Mouse (Mus musculus) forebrain, embryonic 13.5 days (tissue): ENCODE data around the gene Mcu. TPM values are rescaled to one million over a fixed set of nuclear protein-coding genes. Genes with fewer than 3 reads are reported as not detected.

Source experiments
- ATAC-seq: fragments of 200-750 bp; cut with Nextera tagmentation; 2 replicates; pipeline ENCODE4 v1.8.0; 2017
- H3K27ac ChIP-seq: fragments of 300-500 bp; sonication (generic); 2 replicates; pipeline ENCODE4 v1.5.1; 2015; ENCODE audit warnings: inconsistent platforms, mild to moderate bottlenecking, moderate library complexity
- H3K27me3 ChIP-seq: fragments of 300-500 bp; sonication (generic); 2 replicates; pipeline ENCODE4 v1.6.1; 2015; ENCODE audit warnings: mild to moderate bottlenecking, inconsistent platforms
- H3K36me3 ChIP-seq: fragments of 300-500 bp; sonication (generic); 2 replicates; pipeline ENCODE4 v1.6.1; 2015; ENCODE audit warnings: mild to moderate bottlenecking, inconsistent platforms; ENCODE audit not compliant: poor library complexity, severe bottlenecking
- H3K4me1 ChIP-seq: fragments of 300-500 bp; sonication (generic); 2 replicates; pipeline ENCODE4 v1.6.1; 2015; ENCODE audit warnings: inconsistent platforms
- H3K4me2 ChIP-seq: fragments of 300-500 bp; sonication (generic); 2 replicates; pipeline ENCODE4 v1.6.1; 2015; ENCODE audit warnings: inconsistent platforms, mild to moderate bottlenecking, moderate library complexity
- H3K4me3 ChIP-seq: fragments of 300-500 bp; sonication (generic); 2 replicates; pipeline ENCODE4 v1.5.1; 2015; ENCODE audit warnings: mild to moderate bottlenecking, inconsistent platforms
- H3K9ac ChIP-seq: fragments of 300-500 bp; sonication (generic); 2 replicates; pipeline ENCODE4 v1.6.1; 2015; ENCODE audit warnings: mild to moderate bottlenecking, inconsistent platforms
- H3K9me3 ChIP-seq: fragments of 300-500 bp; sonication (generic); replicated peaks from 2 replicates; pipeline ENCODE4 v1.6.1; 2016; ENCODE audit warnings: inconsistent platforms
- WGBS: fragments of 180-500 bp; shearing (Covaris S2); methylation state at CpG from one replicate; pipeline ENCODE4 v1.1.7; 2015; 5-methylcytosine and 5-hydroxymethylcytosine counted together
- polyA plus RNA-seq: library from polyadenylated mRNA; unstranded; fragments of >200 nt; fragmentation: Nextera tagmentation; extraction: Ambion mirVana; gene quantifications from 2 replicates; pipeline ENCODE4 v1.2.1, GENCODE M21; 2015

Mcu gene
- polyA plus RNA-seq, 1 experiment from 2014 or later: 18.1 TPM

DNA sequence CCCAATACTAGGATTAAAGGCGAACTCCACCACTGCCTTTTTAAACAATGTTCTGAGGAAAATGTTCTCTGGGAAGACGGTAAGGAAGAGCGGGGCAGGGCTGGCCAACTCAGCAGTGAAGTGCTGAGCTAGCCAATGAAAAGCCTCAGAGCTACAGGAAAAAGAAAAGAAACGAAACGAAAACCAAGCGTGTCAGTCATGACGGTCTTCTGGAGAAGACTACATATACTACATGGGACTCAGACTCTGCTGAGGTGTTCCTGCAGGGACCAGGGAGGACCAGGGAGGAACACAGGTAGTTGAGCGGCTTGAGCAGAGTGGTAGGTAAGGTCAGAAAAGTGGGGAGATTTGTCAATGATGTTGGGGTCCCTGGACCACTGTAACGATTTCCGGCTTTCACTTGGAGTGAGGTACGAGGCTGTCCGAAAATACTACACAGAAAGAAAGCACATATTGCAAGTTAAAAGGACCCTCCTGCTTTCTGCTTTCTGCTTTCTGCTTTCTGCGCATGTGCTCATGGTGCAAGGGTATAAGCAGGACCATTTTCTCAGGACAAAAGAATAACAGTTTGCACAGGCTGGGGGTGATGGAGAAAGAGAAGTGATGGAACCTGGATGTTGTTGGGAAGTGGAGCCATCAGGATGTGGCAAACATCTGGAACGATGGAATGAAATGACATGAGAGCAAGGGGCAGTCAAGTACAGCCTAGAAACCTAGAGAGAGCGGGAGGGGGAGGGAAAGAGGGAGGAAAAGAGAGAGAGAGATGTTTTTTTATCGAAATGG lies 20.4 kb upstream of the Mcu start:
- 81% methylated on average over 16 of the region's 16 CpGs for WGBS
- Histone ChIP-seq H3K9ac (no peak overlapping the region), H3K27ac (no peak overlapping the region), H3K27me3 (no peaks in the 10 kb centered on the region), H3K4me1 (peaks cover 4% of the 10 kb centered on the region; the same call in 1 of the 2 replicates), H3K9me3 (no peaks in the 10 kb centered on the region), H3K4me2 (no peak overlapping the region), H3K4me3 (no peak overlapping the region), H3K36me3 (no peaks in the 10 kb centered on the region)
- ATAC-seq: no peak

DNA sequence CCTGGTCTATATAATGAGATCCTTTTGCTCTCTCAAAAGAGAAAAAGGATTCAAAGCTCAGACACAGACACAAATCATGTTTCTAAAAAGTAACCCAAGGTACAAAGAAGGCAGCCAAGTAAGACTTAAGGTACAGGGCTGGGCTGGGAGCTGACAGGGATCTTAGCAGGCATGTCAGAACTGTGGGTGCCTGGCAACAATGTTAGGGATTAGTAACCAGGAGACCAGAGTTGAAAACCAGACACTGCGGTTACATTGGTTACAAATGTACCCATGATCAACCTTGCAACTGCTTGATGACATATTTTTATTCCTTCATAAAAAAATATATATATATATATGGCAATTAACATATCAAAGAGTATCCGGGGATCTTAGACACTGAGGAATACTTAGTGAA lies 19.6 kb upstream of the Mcu start:
- no peaks in the 10 kb centered on the region for H3K9me3 ChIP-seq
- no peak overlapping the region for H3K9ac ChIP-seq
- no peaks in the 10 kb centered on the region for H3K27me3 ChIP-seq
- H3K4me2 ChIP-seq: no peak overlapping the region
- 58% methylated on average over 2 of the region's 2 CpGs for WGBS
- H3K4me1 ChIP-seq: peaks cover 1% of the 10 kb centered on the region; the same call in 1 of the 2 replicates
- H3K36me3 ChIP-seq: no peaks in the 10 kb centered on the region
- ATAC-seq: no peak
- H3K27ac ChIP-seq: no peak overlapping the region
- no peak overlapping the region for H3K4me3 ChIP-seq

DNA sequence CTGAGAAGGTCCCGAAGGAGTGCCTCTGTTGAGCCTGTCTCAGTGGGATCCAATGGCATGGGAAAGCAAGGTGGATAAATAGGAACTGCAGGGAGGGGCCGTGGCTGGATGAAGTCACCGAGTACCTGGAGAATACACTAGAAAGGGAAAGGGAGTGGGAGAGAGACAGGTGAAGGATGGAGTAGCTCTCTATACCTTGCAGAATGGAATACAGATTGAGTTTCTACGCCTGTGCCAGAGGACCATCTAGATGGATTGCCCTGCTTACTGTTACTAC lies 13.0 kb upstream of the Mcu start:
- no peak for ATAC-seq
- Histone ChIP-seq H3K4me1 (peaks cover 22% of the 10 kb centered on the region), H3K4me3 (no peak overlapping the region), H3K4me2 (no peak overlapping the region), H3K27ac (no peak overlapping the region), H3K27me3 (no peaks in the 10 kb centered on the region), H3K9me3 (no peaks in the 10 kb centered on the region), H3K9ac (no peak overlapping the region), H3K36me3 (no peaks in the 10 kb centered on the region)
- 82% methylated on average over 4 of the region's 4 CpGs for WGBS

DNA sequence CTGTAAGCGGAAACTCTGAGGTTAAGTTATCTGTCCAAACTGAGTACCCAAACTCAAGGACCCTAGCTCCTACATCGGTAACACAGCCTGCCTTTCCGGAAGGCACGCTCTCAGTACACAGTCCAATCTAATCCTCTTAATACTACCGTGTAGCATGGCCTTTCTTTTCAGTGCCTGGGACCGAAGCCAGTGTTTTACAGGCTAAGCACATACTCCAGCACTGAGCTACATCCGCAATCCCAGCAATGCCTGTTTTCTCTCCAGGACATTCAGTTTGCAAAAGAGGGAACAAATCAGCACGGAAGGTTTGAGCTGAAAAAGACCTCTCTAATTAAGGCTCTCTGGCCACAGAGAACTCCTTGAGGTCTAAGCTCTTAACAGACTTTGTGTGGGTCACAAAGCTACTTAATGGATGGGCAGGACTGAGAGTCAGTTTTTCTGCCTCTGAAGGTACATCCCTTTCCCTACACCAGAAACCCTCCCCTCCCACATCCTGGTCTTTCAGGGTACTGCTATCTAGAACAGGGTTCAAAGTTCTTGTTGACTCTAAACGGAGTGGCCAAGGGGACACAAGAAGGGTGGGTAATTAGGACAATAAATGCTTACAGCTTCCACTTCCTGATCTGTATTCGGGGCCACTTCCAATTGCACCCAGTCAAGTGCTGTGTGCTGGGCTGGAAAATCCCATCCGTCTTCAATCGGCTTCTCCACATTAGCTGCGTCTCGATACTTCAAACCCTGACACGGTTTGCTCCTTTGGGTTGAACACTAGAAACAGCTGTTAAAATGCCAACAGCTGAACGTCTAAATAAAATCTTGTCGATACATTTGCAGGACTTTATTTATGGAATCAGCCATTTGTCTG lies 12.4 kb upstream of the Mcu start:
- peak; percentile 70; the same call in 1 of the 2 replicates for ATAC-seq
- no peaks in the 10 kb centered on the region for H3K9me3 ChIP-seq
- peaks cover 22% of the 10 kb centered on the region for H3K4me1 ChIP-seq
- no peak overlapping the region for H3K4me3 ChIP-seq
- H3K4me2 ChIP-seq: no peak overlapping the region
- 0 out of 2 replicates have a peak overlapping the region, but pooled peaks have one; percentile 21 for H3K27ac ChIP-seq
- WGBS: 33% methylated on average over 17 of the region's 17 CpGs
- no peaks in the 10 kb centered on the region for H3K27me3 ChIP-seq
- H3K36me3 ChIP-seq: no peaks in the 10 kb centered on the region
- no peak overlapping the region for H3K9ac ChIP-seq

DNA sequence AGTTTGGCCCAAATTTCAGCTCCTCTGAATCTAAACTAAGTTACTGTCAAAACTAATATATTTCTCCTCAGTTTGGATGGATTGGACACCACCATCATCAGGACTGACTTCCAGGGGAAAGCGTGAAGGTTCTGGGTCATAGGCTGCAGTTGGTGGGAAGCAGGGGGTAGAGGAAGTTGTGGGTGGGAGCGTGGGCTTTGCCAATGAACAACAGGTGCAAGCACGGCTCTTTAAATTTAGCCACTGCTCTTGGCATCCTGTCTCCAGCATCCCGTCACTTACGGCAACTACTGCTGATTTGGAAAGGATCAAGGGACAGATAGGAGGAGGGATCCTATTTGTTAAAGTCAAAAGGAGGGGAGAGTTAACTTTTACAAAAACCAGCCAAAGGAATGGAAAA lies 7.0 kb upstream of the Mcu start:
- 70% methylated on average over 5 of the region's 5 CpGs for WGBS
- Histone ChIP-seq H3K4me1 (peaks cover 12% of the 10 kb centered on the region), H3K9ac (no peak overlapping the region), H3K27ac (no peak overlapping the region), H3K4me2 (no peak overlapping the region), H3K9me3 (no peaks in the 10 kb centered on the region), H3K4me3 (no peak overlapping the region), H3K27me3 (no peaks in the 10 kb centered on the region), H3K36me3 (no peaks in the 10 kb centered on the region)
- no peak for ATAC-seq

DNA sequence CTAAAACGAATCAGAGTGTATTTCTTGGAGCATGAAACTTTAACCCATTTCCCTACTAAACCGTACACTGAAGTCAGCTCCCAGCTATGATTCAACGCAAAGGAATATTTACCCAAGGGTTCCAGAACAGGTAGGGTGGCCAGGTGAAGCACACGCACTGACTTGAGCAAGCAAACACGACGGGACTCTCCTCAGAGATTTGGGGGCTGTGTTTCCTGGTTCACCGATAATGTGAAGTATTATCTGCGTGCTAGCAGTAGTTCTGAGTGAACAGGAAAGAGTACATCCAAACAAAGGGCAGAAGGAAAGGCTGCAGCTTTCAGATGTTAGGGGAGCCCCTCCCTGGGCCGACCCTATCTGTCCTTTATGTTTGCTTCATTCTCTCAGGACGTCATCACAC lies 4.9 kb upstream of the Mcu start:
- no peaks in the 10 kb centered on the region for H3K27me3 ChIP-seq
- H3K36me3 ChIP-seq: no peaks in the 10 kb centered on the region
- no peak for ATAC-seq
- no peaks in the 10 kb centered on the region for H3K9me3 ChIP-seq
- WGBS: 79% methylated on average over 10 of the region's 10 CpGs
- no peak overlapping the region for H3K4me2 ChIP-seq
- H3K27ac ChIP-seq: no peak overlapping the region
- no peak overlapping the region for H3K9ac ChIP-seq
- H3K4me3 ChIP-seq: no peak overlapping the region
- H3K4me1 ChIP-seq: peaks cover 6% of the 10 kb centered on the region

DNA sequence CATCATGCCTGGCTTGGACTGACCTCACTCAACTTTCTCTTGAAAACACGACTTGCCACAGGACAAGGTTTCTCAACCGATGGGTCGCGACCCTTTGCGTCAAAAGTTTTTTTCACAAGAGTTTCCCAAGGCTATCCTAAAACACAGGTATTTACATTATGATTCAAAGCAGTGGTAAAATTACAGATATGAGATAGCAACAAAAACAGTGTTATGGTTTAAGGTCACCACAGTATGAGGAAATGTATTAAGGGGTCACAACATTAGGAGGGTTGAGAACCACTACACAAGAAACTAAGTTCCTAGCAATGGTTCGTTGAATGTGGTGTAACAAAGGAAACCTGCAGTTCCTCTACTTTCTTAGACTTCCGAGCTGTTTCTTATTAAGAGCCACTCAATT lies 1.3 kb upstream of the Mcu start:
- H3K9me3 ChIP-seq: no peaks in the 10 kb centered on the region
- WGBS: 91% methylated on average over 7 of the region's 7 CpGs

DNA sequence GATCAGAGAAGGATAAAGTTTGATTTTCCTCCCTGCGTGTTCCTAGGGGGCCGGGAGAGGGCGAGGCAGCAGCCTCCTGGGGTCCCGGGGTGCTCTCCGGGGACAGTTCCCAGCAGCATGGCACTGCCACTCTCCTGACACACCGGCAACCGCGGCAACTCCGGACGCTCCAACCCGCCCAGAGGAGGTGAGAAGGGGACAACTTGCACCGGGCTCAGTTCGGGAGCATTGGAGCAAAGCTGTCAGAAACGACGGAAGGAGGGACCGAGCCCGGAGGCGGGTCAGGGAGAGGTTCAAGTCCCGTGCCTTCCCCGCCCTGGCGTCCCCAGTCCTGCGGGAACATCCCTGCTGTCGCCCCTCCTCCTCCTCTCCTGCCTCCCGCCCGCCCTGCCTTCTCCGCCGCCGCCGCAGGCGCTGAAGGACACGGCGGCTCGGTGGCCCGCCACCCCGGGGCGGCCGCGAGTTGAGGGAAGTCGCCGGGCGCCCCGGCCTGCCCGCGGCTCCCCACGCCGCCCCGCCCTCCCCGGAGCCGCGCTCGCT lies 441 bp downstream of the Mcu start, which contains the start of gene Gm10322:
Gene Gm10322, plus strand, starts transcription at position 83 of the 540 bp plus-strand sequence.
- under 1% methylated on average over 28 of the region's 51 CpGs for WGBS
- ATAC-seq: peak; percentile 80
- Histone ChIP-seq H3K9me3 (no peaks in the 10 kb centered on the region), H3K4me3 (peak within 1 kb of the TSS; percentile 88), H3K27ac (peak within 1 kb of the TSS; percentile 78), H3K36me3 (no peaks in the 10 kb centered on the region), H3K27me3 (no peaks in the 10 kb centered on the region), H3K4me2 (peak within 1 kb of the TSS; percentile 83), H3K4me1 (peaks cover 25% of the 10 kb centered on the region), H3K9ac (peak within 1 kb of the TSS; percentile 89)

More for the DNA sequence above, 1.3 kb upstream of the Mcu start:
- no peak for ATAC-seq
- Histone ChIP-seq H3K4me1 (peaks cover 25% of the 10 kb centered on the region), H3K27ac (no peak overlapping the region), H3K4me2 (no peak overlapping the region), H3K27me3 (no peaks in the 10 kb centered on the region), H3K36me3 (no peaks in the 10 kb centered on the region), H3K9ac (no peak overlapping the region), H3K4me3 (no peak overlapping the region)

DNA sequence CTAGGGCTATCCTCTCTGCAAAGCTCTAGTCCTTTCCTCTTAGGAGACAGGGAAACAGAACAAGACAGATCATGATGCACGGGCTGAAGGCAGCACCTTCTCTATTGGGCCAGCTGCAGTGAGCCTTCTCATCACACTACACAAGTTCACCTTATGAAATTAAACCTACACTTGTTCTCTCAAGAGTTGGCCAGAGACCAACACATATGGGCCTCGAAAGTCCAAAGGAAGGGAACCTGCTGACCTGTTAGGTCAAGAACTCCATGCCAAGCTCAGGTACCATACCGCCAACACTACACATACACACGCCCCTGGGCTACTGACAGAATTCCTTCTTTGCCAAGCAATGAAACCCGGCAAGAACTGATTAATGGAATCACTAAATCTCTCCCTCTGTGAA lies 1.1 kb downstream of the Mcu start:
- WGBS: 28% methylated on average over 5 of the region's 5 CpGs
- Histone ChIP-seq H3K27ac (no peak overlapping the region), H3K9me3 (no peaks in the 10 kb centered on the region), H3K9ac (peak overlapping the region; percentile 89), H3K36me3 (no peaks in the 10 kb centered on the region), H3K4me2 (peak overlapping the region; percentile 83), H3K4me3 (peak overlapping the region; percentile 88), H3K27me3 (no peaks in the 10 kb centered on the region), H3K4me1 (peaks cover 25% of the 10 kb centered on the region)
- no peak for ATAC-seq

DNA sequence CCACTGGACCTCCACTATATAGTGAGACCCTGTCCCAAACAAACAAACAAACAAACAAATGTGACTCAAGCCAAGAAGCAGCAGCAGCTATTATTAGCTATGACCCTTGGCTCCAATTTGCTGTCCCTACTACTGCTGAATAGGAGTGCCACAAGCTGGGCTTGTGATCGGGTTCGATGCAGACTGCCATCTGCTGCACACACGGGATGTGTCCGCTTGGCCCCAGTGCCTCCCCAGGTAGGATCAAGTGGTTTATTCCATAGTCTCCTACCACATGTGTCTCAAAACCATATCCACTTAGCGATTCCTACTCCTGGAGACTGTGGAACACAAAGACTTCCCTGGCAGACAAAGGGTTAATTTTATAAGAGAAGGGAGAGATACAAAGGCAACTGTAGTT lies 2.4 kb downstream of the Mcu start:
- WGBS: 78% methylated on average over 5 of the region's 5 CpGs
- H3K27ac ChIP-seq: no peak overlapping the region
- no peak overlapping the region for H3K4me3 ChIP-seq
- H3K36me3 ChIP-seq: no peaks in the 10 kb centered on the region
- H3K9ac ChIP-seq: no peak overlapping the region
- no peak for ATAC-seq
- no peak overlapping the region for H3K4me2 ChIP-seq
- H3K4me1 ChIP-seq: peaks cover 25% of the 10 kb centered on the region
- H3K27me3 ChIP-seq: no peaks in the 10 kb centered on the region
- H3K9me3 ChIP-seq: no peaks in the 10 kb centered on the region

DNA sequence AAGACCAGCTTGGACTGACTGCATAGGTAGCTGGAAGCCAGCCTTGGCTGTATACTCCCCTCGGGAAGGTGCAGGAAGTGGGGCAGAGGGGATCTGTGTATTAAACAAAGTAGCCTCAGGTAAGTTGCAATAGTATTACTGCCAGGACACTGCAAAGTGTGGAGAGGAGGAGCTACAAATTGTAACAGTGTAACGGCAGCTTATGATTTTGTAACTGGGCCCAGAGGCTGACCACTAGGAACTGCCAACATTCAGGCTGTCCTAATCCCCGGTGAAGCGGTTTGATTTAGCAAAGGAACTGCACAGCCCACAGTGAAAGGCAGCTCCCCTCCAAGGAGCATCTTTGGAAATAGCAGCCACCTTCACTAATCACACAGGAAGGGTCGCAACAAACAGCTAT lies 3.2 kb downstream of the Mcu start:
- no peak overlapping the region for H3K4me2 ChIP-seq
- no peaks in the 10 kb centered on the region for H3K27me3 ChIP-seq
- H3K36me3 ChIP-seq: no peaks in the 10 kb centered on the region
- H3K9me3 ChIP-seq: no peaks in the 10 kb centered on the region
- H3K27ac ChIP-seq: no peak overlapping the region
- WGBS: 61% methylated on average over 5 of the region's 5 CpGs
- H3K4me3 ChIP-seq: no peak overlapping the region
- H3K4me1 ChIP-seq: peaks cover 25% of the 10 kb centered on the region
- no peak for ATAC-seq
- H3K9ac ChIP-seq: no peak overlapping the region

DNA sequence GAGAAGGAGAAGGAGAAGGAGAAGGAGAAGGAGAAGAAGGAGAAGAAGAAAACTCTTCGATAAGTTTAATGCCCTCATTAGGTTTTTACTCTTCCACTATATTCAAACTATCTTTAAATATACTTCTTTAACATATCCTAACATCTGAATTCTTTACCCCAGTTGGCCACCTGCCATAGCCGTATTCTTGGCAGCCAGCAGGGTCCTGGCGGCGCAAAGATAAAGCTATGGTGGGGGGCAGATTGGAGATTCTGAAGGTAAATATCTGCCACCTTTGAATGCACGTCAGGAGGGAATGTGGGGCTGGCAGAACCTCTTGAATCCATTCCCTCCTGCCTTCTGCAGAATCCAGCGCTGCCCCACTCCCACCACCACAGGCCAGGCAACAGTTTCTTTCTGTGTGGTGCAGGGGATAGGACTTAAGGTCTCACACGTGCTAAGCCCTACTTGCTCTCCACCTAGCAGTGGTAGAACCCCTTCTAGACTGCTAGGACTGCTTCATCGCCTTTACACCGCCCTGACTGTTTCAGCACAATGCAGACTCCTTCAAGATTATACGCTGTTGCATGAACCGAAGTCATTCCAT lies 11.5 kb downstream of the Mcu start:
- H3K4me1 ChIP-seq: peaks cover 9% of the 10 kb centered on the region; the same call in 1 of the 2 replicates
- whole genome bisulfite sequencing: 81% methylated on average over 11 of the region's 11 CpGs

More for the DNA sequence above, 11.5 kb downstream of the Mcu start:
- no peak overlapping the region for H3K9ac ChIP-seq
- no peaks in the 10 kb centered on the region for H3K36me3 ChIP-seq
- no peak overlapping the region for H3K27ac ChIP-seq
- no peak for ATAC-seq
- H3K4me2 ChIP-seq: no peak overlapping the region
- no peaks in the 10 kb centered on the region for H3K9me3 ChIP-seq
- H3K27me3 ChIP-seq: no peaks in the 10 kb centered on the region
- no peak overlapping the region for H3K4me3 ChIP-seq
